Mouse (Mus musculus): ENCODE data around the gene Eif3l. TPM values are rescaled to one million over a fixed set of nuclear protein-coding genes. Genes with fewer than 3 reads are reported as not detected.

Eif3l gene
- total and polyA plus RNA-seq, 3 experiments: 301 to 442 (median 394) TPM

DNA sequence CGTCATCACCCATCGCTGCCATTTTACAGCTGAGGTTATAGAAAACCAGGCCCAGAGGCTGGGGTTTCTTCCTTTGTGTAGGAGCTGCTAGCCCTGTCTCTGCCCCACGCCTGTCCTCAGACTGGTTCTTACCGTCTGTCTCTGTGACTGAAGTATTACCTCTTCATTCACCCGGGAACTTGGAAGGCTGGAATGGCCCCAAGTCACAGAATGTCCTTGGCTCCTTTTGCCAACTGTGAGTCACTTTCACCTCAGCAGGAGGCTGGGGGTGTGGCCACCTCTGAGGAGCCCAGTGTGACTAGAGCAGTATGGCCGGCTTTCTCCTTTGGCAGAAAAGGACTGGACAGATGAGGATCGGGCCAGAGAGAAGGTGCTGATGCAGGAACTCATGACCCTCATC is 56.5 kb downstream of the Eif3l start:
- H3K4me1 ChIP-seq (ENCODE audit: control insufficient read depth in 1 of 2, insufficient read depth in 2 of 2, low read length in 2 of 2): no peaks in the 10 kb centered on the region
- H3K9ac ChIP-seq (ENCODE audit: control insufficient read depth, low read depth, low read length, poor library complexity, severe bottlenecking): no peak overlapping the region
- peaks cover 0 to 3% of the 10 kb centered on the region in 2 experiments; a peak in 1 of 4 replicates for H3K36me3 ChIP-seq (ENCODE audit: control insufficient read depth in 1 of 2, insufficient read depth in 2 of 2, low read length in 2 of 2)
- TF ChIP-seq GATA1 (IDR thresholded peaks at IDR 0.05; ENCODE audit: low read depth, low read length) (no peak), ZNF384 (IDR thresholded peaks at IDR 0.05; ENCODE audit: low read depth, low read length) (no peak), HCFC1 (IDR thresholded peaks at IDR 0.05; ENCODE audit: low read depth, low read length) (no peak), KAT2A (conservative IDR thresholded peaks at IDR 0.05; ENCODE audit: low read depth, low read length) (no peak), RAD21 (IDR thresholded peaks at IDR 0.05; ENCODE audit: low read depth, low read length) (no peak), BHLHE40 (IDR thresholded peaks at IDR 0.05; ENCODE audit: borderline replicate concordance, low read depth, low read length) (no peak), EP300 (IDR thresholded peaks at IDR 0.05; ENCODE audit: low read depth in 1 of 2, low read length in 2 of 2) (no peak), CTCF (IDR thresholded peaks at IDR 0.05 in 2 of 3, conservative IDR thresholded peaks at IDR 0.05 in 1 of 3; ENCODE audit: control insufficient read depth in 1 of 3, insufficient read depth in 1 of 3, low read depth in 2 of 3, low read length in 3 of 3, poor library complexity in 1 of 3, severe bottlenecking in 1 of 3) (no peak), RCOR1 (IDR thresholded peaks at IDR 0.05; ENCODE audit: low read depth, low read length) (no peak), USF2 (IDR thresholded peaks at IDR 0.05; ENCODE audit: borderline replicate concordance in 1 of 2, insufficient read depth in 1 of 2, low read depth in 1 of 2, low read length in 2 of 2) (no peak), MEF2A (IDR thresholded peaks at IDR 0.05; ENCODE audit: extremely low read depth, insufficient replicate concordance, low read depth, low read length, poor library complexity, severe bottlenecking) (no peak), UBTF (IDR thresholded peaks at IDR 0.05; ENCODE audit: borderline replicate concordance, insufficient read depth, low read depth, low read length) (no peak), MAX (IDR thresholded peaks at IDR 0.05; ENCODE audit: low read length) (no peak), ZC3H11A (IDR thresholded peaks at IDR 0.05; ENCODE audit: low read depth, low read length) (no peak), TCF12 (IDR thresholded peaks at IDR 0.05; ENCODE audit: low read depth, low read length) (no peak), MYC (IDR thresholded peaks at IDR 0.05; ENCODE audit: low read depth, low read length) (no peak)
- no peaks in the 10 kb centered on the region for H3K9me3 ChIP-seq (replicated peaks; ENCODE audit: insufficient read depth, low read length)
- H3K27ac ChIP-seq (ENCODE audit: control insufficient read depth, low read depth, low read length): no peak overlapping the region
- no peak overlapping the region for H3K4me3 ChIP-seq (ENCODE audit: control insufficient read depth in 1 of 2, insufficient read depth in 1 of 2, low read depth in 2 of 2, low read length in 2 of 2)
- no peaks in the 10 kb centered on the region for H3K27me3 ChIP-seq (ENCODE audit: control insufficient read depth in 1 of 2, insufficient read depth in 2 of 2, low read length in 2 of 2)
- DNase-seq (ENCODE audit: low read depth, low spot score): no peak
- no peaks in the 10 kb centered on the region for H3K79me2 ChIP-seq (ENCODE audit: control insufficient read depth, insufficient read depth, low read length, poor library complexity)

DNA sequence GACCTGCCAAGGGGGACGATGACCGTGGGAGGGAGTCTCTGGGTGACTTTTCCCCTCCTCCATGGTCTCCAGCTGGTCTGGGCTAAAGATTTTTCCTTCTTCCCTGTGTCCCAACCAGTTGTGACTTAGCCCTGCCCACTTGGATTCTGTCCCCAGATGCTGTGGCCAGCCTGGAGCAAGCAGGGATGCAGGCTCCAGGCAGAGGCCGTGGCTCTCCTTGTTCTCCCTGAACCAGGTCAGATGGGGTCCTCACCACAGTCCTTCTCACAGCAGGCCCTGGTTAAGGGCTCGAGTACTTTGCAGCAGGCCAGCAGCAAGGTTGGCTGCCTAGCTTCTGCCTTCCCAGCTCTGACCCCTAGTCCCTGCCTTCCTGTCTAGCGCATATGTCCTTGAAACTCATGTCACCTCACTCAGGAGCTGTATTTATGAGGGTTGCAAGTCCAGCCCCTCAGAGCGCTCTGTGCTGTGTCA is 58.2 kb downstream of the Eif3l start:
- H3K9me3 ChIP-seq (replicated peaks; ENCODE audit: insufficient read depth, low read length): no peaks in the 10 kb centered on the region
- H3K4me1 ChIP-seq (ENCODE audit: control insufficient read depth in 1 of 2, insufficient read depth in 2 of 2, low read length in 2 of 2): no peaks in the 10 kb centered on the region
- H3K9ac ChIP-seq (ENCODE audit: control insufficient read depth, low read depth, low read length, poor library complexity, severe bottlenecking): no peak overlapping the region
- H3K36me3 ChIP-seq (ENCODE audit: control insufficient read depth in 1 of 2, insufficient read depth in 2 of 2, low read length in 2 of 2): no peaks in the 10 kb centered on the region
- no peaks in the 10 kb centered on the region for H3K27me3 ChIP-seq (ENCODE audit: control insufficient read depth in 1 of 2, insufficient read depth in 2 of 2, low read length in 2 of 2)
- H3K79me2 ChIP-seq (ENCODE audit: control insufficient read depth, insufficient read depth, low read length, poor library complexity): no peaks in the 10 kb centered on the region
- TF ChIP-seq SMC3 (IDR thresholded peaks at IDR 0.05; ENCODE audit: low read depth, low read length) (no peak), TAL1 (IDR thresholded peaks at IDR 0.05; ENCODE audit: low read length) (no peak), UBTF (IDR thresholded peaks at IDR 0.05; ENCODE audit: borderline replicate concordance, insufficient read depth, low read depth, low read length) (no peak), NELFE (IDR thresholded peaks at IDR 0.05; ENCODE audit: low read depth, low read length) (no peak), GATA1 (IDR thresholded peaks at IDR 0.05; ENCODE audit: low read depth, low read length) (no peak), EP300 (IDR thresholded peaks at IDR 0.05; ENCODE audit: low read depth in 1 of 2, low read length in 2 of 2) (no peak), MEF2A (IDR thresholded peaks at IDR 0.05; ENCODE audit: extremely low read depth, insufficient replicate concordance, low read depth, low read length, poor library complexity, severe bottlenecking) (no peak), ZKSCAN1 (IDR thresholded peaks at IDR 0.05; ENCODE audit: low read depth, low read length) (no peak), ZC3H11A (IDR thresholded peaks at IDR 0.05; ENCODE audit: low read depth, low read length) (no peak), POLR2A (IDR thresholded peaks at IDR 0.05; ENCODE audit: control insufficient read depth in 1 of 2, insufficient read depth in 1 of 2, low read depth in 1 of 2, low read length in 2 of 2, poor library complexity in 1 of 2) (no peak), ETS1 (IDR thresholded peaks at IDR 0.05; ENCODE audit: low read depth, low read length) (no peak)
- no peak overlapping the region for H3K4me3 ChIP-seq (ENCODE audit: control insufficient read depth in 1 of 2, insufficient read depth in 1 of 2, low read depth in 2 of 2, low read length in 2 of 2)
- H3K27ac ChIP-seq (ENCODE audit: control insufficient read depth, low read depth, low read length): no peak overlapping the region
- no peak for DNase-seq (ENCODE audit: low read depth, low spot score)
